In genomic region chr1:97688756-97689155, GRCm38 (mm10) we compare ENCODE assay signal across 8 mouse cellular contexts. TPM values are rescaled to one million over a fixed set of nuclear protein-coding genes. Genes with fewer than 3 reads are reported as not detected.
A peak's percentile ranks its signal among the peaks of the same experiment; 100 is the strongest.
DNase-seq lines count a peak whose midpoint lies in the region; ATAC-seq and TF ChIP-seq lines count a peak whose summit lies in the region.
"Had no signal": no experiment of that assay in that cellular context is flagged by ENCODE, and none has a peak within 500 bp of the region (broad histone marks: within the 10 kb centered on the region; RNA-seq: fewer than 3 reads in every experiment).

No protein-coding gene starts in this region.

- no peaks in the 10 kb centered on the region for H3K36me3 ChIP-seq in forebrain, postnatal 0 days (ENCODE audit: insufficient read depth)
- H3K36me3 ChIP-seq: hindbrain, embryonic 15.5 days had no signal

- no peaks in the 10 kb centered on the region for H3K4me1 ChIP-seq in forebrain, postnatal 0 days (ENCODE audit: insufficient read depth)
- H3K4me1 ChIP-seq: hindbrain, embryonic 15.5 days had no signal

- H3K27ac ChIP-seq in forebrain, postnatal 0 days (ENCODE audit: low read depth, low read length) = no peak overlapping the region
- H3K27ac ChIP-seq: hindbrain, embryonic 15.5 days had no signal

- H3K4me2 ChIP-seq in forebrain, postnatal 0 days (ENCODE audit: low read depth) = no peak overlapping the region
- H3K4me2 ChIP-seq: hindbrain, embryonic 15.5 days had no signal

- TF ChIP-seq CTCF in forebrain, postnatal 0 days (IDR thresholded peaks at IDR 0.05; ENCODE audit: low read depth) = peak; percentile 74

- H3K9ac ChIP-seq in forebrain, postnatal 0 days = no peak overlapping the region
- H3K9ac ChIP-seq: hindbrain, embryonic 15.5 days had no signal

- 12% methylated on average over 3 of the region's 3 CpGs for WGBS in forebrain, postnatal 0 days

- DNase-seq in urinary bladder, postnatal 25 days (ENCODE audit: low spot score) = peak; percentile 29
- DNase-seq in urinary bladder, postnatal 4 days (ENCODE audit: low spot score in 2 of 2) = no peak
- DNase-seq in c-Kit-negative CD71-positive TER-119-positive erythroid progenitor cells, embryonic 14.5 days (ENCODE audit: low read depth, low spot score) = peak; percentile 48
- DNase-seq in forebrain, postnatal 0 days = peak; percentile 65
- DNase-seq in kidney, adult 9 months = peak; percentile 61
- peak; percentile 14 to 52 for DNase-seq in lung, adult 18-20 months
- DNase-seq in right cerebral cortex, postnatal 14 days = peak; percentile 14

- peak; percentile 79 for ATAC-seq in forebrain, postnatal 0 days

- no peaks in the 10 kb centered on the region for H3K9me3 ChIP-seq in forebrain, postnatal 0 days (ENCODE audit: low read length)
- H3K9me3 ChIP-seq: hindbrain, embryonic 15.5 days had no signal

- no peak overlapping the region for H3K4me3 ChIP-seq in forebrain, postnatal 0 days (ENCODE audit: low read depth, low read length)
- H3K4me3 ChIP-seq: hindbrain, embryonic 15.5 days had no signal

- no peaks in the 10 kb centered on the region for H3K27me3 ChIP-seq in forebrain, postnatal 0 days (ENCODE audit: insufficient read depth, low read length)
- H3K27me3 ChIP-seq: hindbrain, embryonic 15.5 days had no signal

RNA-seq across cellular contexts. Expression of gene D1Ertd622e, which starts 26.9 kb away (rescaled TPM):
- total RNA-seq in forebrain, postnatal 0 days (2014; rRNA removed) = 30.1 and 48.7 TPM in 2 replicates
- 59.2 and 60.0 TPM in 2 replicates for polyA plus RNA-seq in forebrain, postnatal 0 days (2015; fragmentation: Nextera tagmentation; extraction: Ambion mirVana)

Comparison
In these comparisons a context has a peak if more than half of its experiments do, and no peak if none do; other contexts are left out.
1. DNase-seq: peak in urinary bladder, postnatal 25 days (single experiment), c-Kit-negative CD71-positive TER-119-positive erythroid progenitor cells, embryonic 14.5 days (single experiment), forebrain, postnatal 0 days (single experiment), kidney, adult 9 months (single experiment), lung, adult 18-20 months (2 of 2) and right cerebral cortex, postnatal 14 days (single experiment); none in urinary bladder, postnatal 4 days (0 of 2).